Mouse (Mus musculus) liver, embryonic 14.5 days (tissue): Measurements from ENCODE around the gene Rbms3. TPM values are rescaled to one million over a fixed set of nuclear protein-coding genes. Genes with fewer than 3 reads are reported as not detected.

Experiments
- ATAC-seq: fragments of 200-750 bp; cut with Nextera tagmentation; 2 replicates; pipeline ENCODE4 v1.8.0; 2017; ENCODE audit warnings: moderate number of reproducible peaks, mild to moderate bottlenecking, moderate library complexity; ENCODE audit not compliant: insufficient read depth
- DNase-seq, 3 experiments: peaks; one replicate each; pipeline ENCODE4 v3.0.0-alpha.2; 2012 to 2013; ENCODE audit warnings: low read depth in 3 of 3, low spot score in 3 of 3
- H3K27ac ChIP-seq: fragments of 300-500 bp; sonication (generic); 2 replicates; pipeline ENCODE4 v1.5.1; 2014; ENCODE audit warnings: moderate library complexity, mild to moderate bottlenecking, control low read depth, inconsistent platforms
- H3K27me3 ChIP-seq: fragments of 300-500 bp; sonication (generic); 2 replicates; pipeline ENCODE4 v1.6.1; 2014; ENCODE audit warnings: mild to moderate bottlenecking, low read length, moderate library complexity; ENCODE audit not compliant: control insufficient read depth, insufficient read depth
- H3K36me3 ChIP-seq: fragments of 300-500 bp; sonication (generic); replicated peaks from 2 replicates; pipeline ENCODE4 v1.6.1; 2014; ENCODE audit warnings: low read depth; ENCODE audit not compliant: control insufficient read depth, insufficient read depth
- H3K4me1 ChIP-seq, 2 experiments: fragments of 200-500 bp in 1 of 2; fragments of 300-500 bp in 1 of 2; sonication (generic) in 1 of 2; replicated peaks; 2 replicates each; pipeline ENCODE4 v1.6.1; 2012 to 2014; ENCODE audit warnings: antibody characterized with exemption in 1 of 2, inconsistent platforms in 1 of 2, low read length in 1 of 2; ENCODE audit not compliant: control insufficient read depth in 2 of 2, insufficient read depth in 2 of 2
- H3K4me2 ChIP-seq: fragments of 300-500 bp; sonication (generic); 2 replicates; pipeline ENCODE4 v1.6.1; 2014; ENCODE audit warnings: low read depth, mild to moderate bottlenecking, control low read depth, moderate library complexity
- H3K4me3 ChIP-seq, 2 experiments: fragments of 200-500 bp in 1 of 2; fragments of 300-500 bp in 1 of 2; sonication (generic) in 1 of 2; 2 replicates each; pipeline ENCODE4 v1.5.1; 2012 to 2014; ENCODE audit warnings: low read depth in 2 of 2, low read length in 2 of 2, mild to moderate bottlenecking in 2 of 2, control low read depth in 1 of 2, inconsistent platforms in 1 of 2, moderate library complexity in 1 of 2; ENCODE audit not compliant: insufficient read depth in 1 of 2
- H3K9ac ChIP-seq: fragments of 300-500 bp; sonication (generic); replicated peaks from 2 replicates; pipeline ENCODE4 v1.6.1; 2014; ENCODE audit warnings: mild to moderate bottlenecking, control low read depth, moderate library complexity
- H3K9me3 ChIP-seq: fragments of 300-500 bp; sonication (generic); 2 replicates; pipeline ENCODE4 v1.6.1; 2016; ENCODE audit warnings: low read length, mixed read lengths; ENCODE audit not compliant: control insufficient read depth
- CTCF ChIP-seq: IDR thresholded peaks from 2 replicates; pipeline ENCODE4 v1.5.1; 2016; ENCODE audit warnings: antibody characterized with exemption, low read depth, control low read depth
- EP300 ChIP-seq: IDR thresholded peaks from 2 replicates; pipeline ENCODE4 v1.6.1; 2016; ENCODE audit warnings: antibody characterized with exemption, low read depth
- WGBS: fragments of 180-500 bp; shearing (Covaris S2); extraction: QIAGEN DNeasy Blood & Tissue Kit; methylation state at CpG from one replicate; pipeline ENCODE4 v1.1.7; 2014; ENCODE audit not compliant: insufficient replicate concordance; 5-methylcytosine and 5-hydroxymethylcytosine counted together
- polyA plus RNA-seq, 2 experiments: library from polyadenylated mRNA; depleted of rRNA in 1 of 2; stranded (reverse) in 1 of 2; unstranded in 1 of 2; fragments of >200 nt; fragmentation: Nextera tagmentation in 1 of 2; extraction: Ambion mirVana in 1 of 2; gene quantifications; 2 replicates each; pipeline versions ENCODE4 v1.2.1 to v1.2.3; 2012 to 2014

The Rbms3 gene
- polyA plus RNA-seq, 2 experiments = 0.88 to 2.4 TPM

GRCm38 (mm10) chr9:117252411-117252861, 377.3 kb downstream of the Rbms3 start:
- H3K9me3 ChIP-seq = no peaks in the 10 kb centered on the region
- no peaks in the 10 kb centered on the region for H3K36me3 ChIP-seq
- TF ChIP-seq CTCF = no peak
- no peak for TF ChIP-seq EP300
- no peaks in the 10 kb centered on the region for H3K27me3 ChIP-seq
- peak overlapping the region; percentile 53 for H3K4me2 ChIP-seq
- 3% methylated on average over 10 of the region's 10 CpGs for WGBS
- DNase-seq (no peak), ATAC-seq (no peak)
- no peak overlapping the region for H3K27ac ChIP-seq
- H3K9ac ChIP-seq = no peak overlapping the region; the same call in 1 of the 2 replicates
- peak overlapping the region; percentile 1 to 43; a peak in 3 of 4 replicates for H3K4me3 ChIP-seq
- 0 out of 4 replicates have a peak, but pooled peaks cover 0 to 3% of the 10 kb centered on the region in 2 experiments for H3K4me1 ChIP-seq

DNA sequence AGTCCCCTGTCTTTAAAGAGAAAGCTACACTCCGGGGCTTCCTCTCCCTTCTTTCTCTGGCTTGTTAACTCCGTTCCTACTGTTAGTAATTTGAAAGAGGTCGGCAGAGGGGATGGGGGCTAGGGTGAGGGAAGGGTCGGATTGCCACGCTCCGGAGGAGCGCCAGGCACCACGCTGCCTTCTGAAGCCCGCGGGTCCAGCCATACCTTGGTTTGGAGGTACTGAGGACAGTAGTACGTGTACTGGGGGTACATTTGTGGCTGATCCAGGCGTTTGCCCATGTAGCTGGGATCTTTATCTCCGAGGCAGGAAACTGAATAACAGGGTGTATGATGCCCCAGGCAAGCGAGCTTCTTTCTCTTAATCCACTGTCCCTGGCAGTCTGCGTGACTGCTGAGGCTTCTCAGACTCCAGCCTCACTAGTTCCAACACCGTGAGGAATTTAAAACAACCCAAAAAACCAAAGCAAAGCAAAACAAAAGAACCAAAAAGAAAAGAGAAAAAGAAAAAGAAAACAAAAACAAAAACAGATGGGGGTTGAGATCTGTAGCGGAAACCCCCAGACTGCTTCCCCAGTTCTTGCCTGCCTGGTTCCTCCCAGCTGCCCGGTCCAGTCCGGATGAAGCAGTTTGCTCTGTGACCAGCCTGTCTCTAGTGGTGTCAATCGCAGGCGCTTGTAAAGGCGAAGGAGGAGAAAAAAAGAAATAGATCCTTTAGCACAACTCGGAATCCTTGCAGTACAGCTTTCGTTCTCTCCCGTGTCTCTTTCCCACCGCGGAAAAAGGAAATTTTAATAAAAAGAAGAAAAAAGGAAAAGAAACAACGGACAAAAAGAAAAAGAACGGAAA, 378.0 kb downstream of the Rbms3 start:
- 1% methylated on average over 29 of the region's 29 CpGs for WGBS

GRCm38 (mm10) chr9:117250831-117251165, 378.9 kb downstream of the Rbms3 start:
- H3K36me3 ChIP-seq = no peaks in the 10 kb centered on the region
- 28% methylated on average over 2 of the region's 2 CpGs for WGBS
- H3K27ac ChIP-seq = no peak overlapping the region
- peak overlapping the region; percentile 43 to 63 for H3K4me3 ChIP-seq
- DNase-seq (no peak), ATAC-seq (no peak)
- peaks cover 0 to 5% of the 10 kb centered on the region in 2 experiments; a peak in 2 of 4 replicates for H3K4me1 ChIP-seq
- TF ChIP-seq EP300 = no peak
- TF ChIP-seq CTCF = no peak
- H3K9ac ChIP-seq = no peak overlapping the region
- H3K4me2 ChIP-seq = peak overlapping the region; percentile 53
- no peaks in the 10 kb centered on the region for H3K9me3 ChIP-seq
- no peaks in the 10 kb centered on the region for H3K27me3 ChIP-seq

More for the DNA sequence above, 378.0 kb downstream of the Rbms3 start:
- H3K27ac ChIP-seq = no peak overlapping the region
- H3K4me3 ChIP-seq = peak overlapping the region; percentile 43 to 63
- no peak for ATAC-seq
- H3K4me1 ChIP-seq = 0 out of 4 replicates have a peak, but pooled peaks cover 0 to 3% of the 10 kb centered on the region in 2 experiments
- no peaks in the 10 kb centered on the region for H3K27me3 ChIP-seq
- no peak for DNase-seq
- H3K9me3 ChIP-seq = no peaks in the 10 kb centered on the region
- H3K9ac ChIP-seq = 0 out of 2 replicates have a peak overlapping the region, but pooled peaks have one; percentile 27
- TF ChIP-seq CTCF (no peak), EP300 (no peak)
- H3K36me3 ChIP-seq = no peaks in the 10 kb centered on the region
- H3K4me2 ChIP-seq = peak overlapping the region; percentile 53

- ATAC-seq (no peak), DNase-seq (no peak)
- H3K4me2 ChIP-seq = peak overlapping the region; percentile 53
- H3K4me1 ChIP-seq = peaks cover 0 to 5% of the 10 kb centered on the region in 2 experiments; a peak in 2 of 4 replicates
- no peak for TF ChIP-seq CTCF
- no peak for TF ChIP-seq EP300
- WGBS = 44% methylated on average over 13 of the region's 13 CpGs
- H3K4me3 ChIP-seq = peak overlapping the region; percentile 16 to 63; a peak in 3 of 4 replicates
- H3K36me3 ChIP-seq = no peaks in the 10 kb centered on the region
- no peak overlapping the region for H3K9ac ChIP-seq
- no peak overlapping the region for H3K27ac ChIP-seq
- H3K9me3 ChIP-seq = no peaks in the 10 kb centered on the region
- no peaks in the 10 kb centered on the region for H3K27me3 ChIP-seq
Measured at GRCm38 (mm10) chr9:117250036-117250830, 379.5 kb downstream of the Rbms3 start.
